Mouse (Mus musculus) limb, embryonic 13.5 days (tissue): Measurements from ENCODE around the gene Pyroxd2. TPM values are rescaled to one million over a fixed set of nuclear protein-coding genes. Genes with fewer than 3 reads are reported as not detected.

Experiments
- ATAC-seq: fragments of 200-750 bp; cut with Nextera tagmentation; 2 replicates; pipeline ENCODE4 v1.8.0; 2017; ENCODE audit warnings: low read depth, moderate number of reproducible peaks, moderate TSS enrichment; ENCODE audit not compliant: low FRiP score
- H3K27ac ChIP-seq: fragments of 300-500 bp; sonication (generic); 2 replicates; pipeline ENCODE4 v1.5.1; 2015; ENCODE audit warnings: inconsistent platforms, mild to moderate bottlenecking, moderate library complexity
- H3K27me3 ChIP-seq: fragments of 300-500 bp; sonication (generic); 2 replicates; pipeline ENCODE4 v1.6.1; 2015; ENCODE audit warnings: mild to moderate bottlenecking, inconsistent platforms
- H3K36me3 ChIP-seq: fragments of 300-500 bp; sonication (generic); 2 replicates; pipeline ENCODE4 v1.6.1; 2015; ENCODE audit warnings: inconsistent platforms, mild to moderate bottlenecking, moderate library complexity
- H3K4me1 ChIP-seq: fragments of 300-500 bp; sonication (generic); 2 replicates; pipeline ENCODE4 v1.6.1; 2015; ENCODE audit warnings: inconsistent platforms
- H3K4me2 ChIP-seq: fragments of 300-500 bp; sonication (generic); replicated peaks from 2 replicates; pipeline ENCODE4 v1.6.1; 2015; ENCODE audit warnings: inconsistent platforms, mild to moderate bottlenecking, moderate library complexity
- H3K4me3 ChIP-seq: fragments of 300-500 bp; sonication (generic); 2 replicates; pipeline ENCODE4 v1.5.1; 2015; ENCODE audit warnings: moderate library complexity, mild to moderate bottlenecking, inconsistent platforms
- H3K9ac ChIP-seq: fragments of 300-500 bp; sonication (generic); 2 replicates; pipeline ENCODE4 v1.6.1; 2015; ENCODE audit warnings: mild to moderate bottlenecking, inconsistent platforms
- H3K9me3 ChIP-seq: fragments of 300-500 bp; sonication (generic); 2 replicates; pipeline ENCODE4 v1.6.1; 2016; ENCODE audit warnings: inconsistent platforms
- WGBS: fragments of 180-500 bp; shearing (Covaris S2); methylation state at CpG from one replicate; pipeline ENCODE4 v1.1.7; 2015; 5-methylcytosine and 5-hydroxymethylcytosine counted together
- polyA plus RNA-seq: library from polyadenylated mRNA; unstranded; fragments of >200 nt; fragmentation: Nextera tagmentation; extraction: Ambion mirVana; gene quantifications from 2 replicates; pipeline ENCODE4 v1.2.1, GENCODE M21; 2015

Gene Pyroxd2
- polyA plus RNA-seq, 1 experiment from 2014 or later, result 2.1 TPM

DNA sequence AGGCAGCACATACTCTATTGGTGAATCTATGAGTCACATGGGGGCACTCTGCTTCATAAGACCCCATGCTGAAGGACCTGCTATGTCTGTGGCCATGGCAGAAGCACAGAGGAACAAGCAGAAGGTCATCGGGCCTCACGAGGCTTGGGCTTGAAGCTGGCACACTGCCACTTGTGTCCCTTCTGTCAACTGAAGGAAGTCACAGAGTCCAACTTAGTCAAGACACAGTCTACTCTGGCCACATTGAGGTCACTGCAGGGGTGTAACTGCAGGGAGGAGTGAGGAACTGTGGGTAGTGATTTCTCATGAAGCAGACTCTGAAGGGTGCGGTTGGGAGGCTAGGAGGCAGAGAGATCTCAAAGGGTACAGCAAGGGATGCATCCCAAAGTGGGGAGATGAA, 75.1 kb downstream of the Pyroxd2 start:
- no peak for ATAC-seq

DNA sequence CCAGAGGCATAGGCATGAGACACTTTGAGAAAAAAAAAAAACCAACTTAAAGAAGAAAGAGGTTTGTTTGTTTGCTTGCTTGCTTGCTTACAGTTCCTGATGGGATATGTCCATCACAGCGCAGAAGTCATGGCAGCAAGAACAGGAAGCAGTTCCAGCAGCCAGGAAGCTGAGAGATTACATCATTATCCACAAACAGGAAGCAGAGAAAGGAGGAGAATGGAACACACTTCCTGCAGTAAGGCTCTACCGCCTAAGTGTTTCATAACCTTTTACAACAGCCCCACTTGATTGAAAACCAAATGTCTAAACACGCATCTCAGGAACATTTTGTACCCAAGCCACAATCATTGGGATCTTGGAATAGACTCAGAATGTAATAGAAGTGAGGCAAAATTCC, 75.6 kb downstream of the Pyroxd2 start:
- no peak for ATAC-seq
- no peaks in the 10 kb centered on the region for H3K36me3 ChIP-seq
- H3K4me1 ChIP-seq, result peaks cover 20% of the 10 kb centered on the region; the same call in 1 of the 2 replicates
- no peak overlapping the region for H3K9ac ChIP-seq
- H3K9me3 ChIP-seq, result peaks cover 4% of the 10 kb centered on the region; the same call in 1 of the 2 replicates
- H3K27ac ChIP-seq, result no peak overlapping the region
- peaks cover 7% of the 10 kb centered on the region for H3K27me3 ChIP-seq
- H3K4me2 ChIP-seq, result no peak overlapping the region
- no peak overlapping the region for H3K4me3 ChIP-seq
- WGBS, result 91% methylated on average over 3 of the region's 3 CpGs

More for the DNA sequence above, 75.1 kb downstream of the Pyroxd2 start:
- H3K4me2 ChIP-seq, result no peak overlapping the region
- H3K4me1 ChIP-seq, result peaks cover 20% of the 10 kb centered on the region; the same call in 1 of the 2 replicates
- no peak overlapping the region for H3K4me3 ChIP-seq
- 99% methylated on average over 3 of the region's 3 CpGs for WGBS
- H3K27ac ChIP-seq, result no peak overlapping the region
- H3K9ac ChIP-seq, result no peak overlapping the region
- peaks cover 3% of the 10 kb centered on the region; the same call in 1 of the 2 replicates for H3K27me3 ChIP-seq
- no peaks in the 10 kb centered on the region for H3K36me3 ChIP-seq
- peaks cover 4% of the 10 kb centered on the region; the same call in 1 of the 2 replicates for H3K9me3 ChIP-seq

Other genes starting within 250 kb of the Pyroxd2 start
- gene R3hcc1l, start 234.0 kb downstream of the Pyroxd2 start, polyA plus RNA-seq, result 23.0 and 25.6 TPM in 2 replicates
- gene Loxl4, start 140.0 kb downstream of the Pyroxd2 start, polyA plus RNA-seq, result 0.72 and 0.81 TPM in 2 replicates
- 13.5 and 15.2 TPM in 2 replicates for gene Hps1, start 27.2 kb upstream of the Pyroxd2 start, polyA plus RNA-seq